Mouse (Mus musculus): Measurements from ENCODE around the gene Cabp4. TPM values are rescaled to one million over a fixed set of nuclear protein-coding genes. Genes with fewer than 3 reads are reported as not detected.

Cabp4 gene
- polyA plus RNA-seq, 1 experiment from 2014 or later, result not detected

GRCm38 (mm10) chr19:4094348-4094747 is 49.5 kb downstream of the Cabp4 start:
- Histone ChIP-seq H3K27ac (no peak overlapping the region), H3K9ac (peak overlapping the region; percentile 32; the same call in 1 of the 2 replicates), H3K4me2 (no peak overlapping the region), H3K4me3 (no peak overlapping the region), H3K36me3 (no peaks in the 10 kb centered on the region), H3K9me3 (no peaks in the 10 kb centered on the region), H3K4me1 (peaks cover 28% of the 10 kb centered on the region), H3K27me3 (peaks cover 5% of the 10 kb centered on the region)
- no peak for ATAC-seq (ENCODE audit: insufficient number of reproducible peaks, insufficient read depth, low FRiP score, low TSS enrichment, low read depth)
- 72% methylated on average over 3 of the region's 3 CpGs for WGBS

DNA sequence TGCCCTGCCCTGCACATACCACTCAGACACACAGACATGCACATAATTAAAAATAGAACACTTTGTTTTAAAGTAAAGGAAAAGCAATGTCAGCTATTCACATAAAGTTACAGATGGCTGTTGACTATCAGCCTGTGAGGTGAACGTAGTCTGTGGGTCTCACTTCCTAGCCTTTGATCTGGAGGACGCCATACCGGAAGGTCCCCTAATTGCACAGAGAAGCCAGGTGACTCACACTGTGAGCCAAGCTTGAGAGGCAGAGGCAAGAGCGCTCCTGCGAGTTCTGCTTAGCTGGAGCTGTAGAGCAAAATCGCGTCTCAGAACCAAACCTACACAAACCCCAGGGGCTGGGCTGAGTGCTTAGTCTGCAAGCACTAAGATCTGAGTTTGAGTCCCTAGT is 50.1 kb downstream of the Cabp4 start:
- H3K36me3 ChIP-seq, result no peaks in the 10 kb centered on the region
- no peak overlapping the region for H3K4me3 ChIP-seq
- H3K4me1 ChIP-seq, result peaks cover 22% of the 10 kb centered on the region
- no peaks in the 10 kb centered on the region; the same call in 1 of the 2 replicates for H3K27me3 ChIP-seq
- WGBS, result 70% methylated on average over 7 of the region's 7 CpGs
- no peak overlapping the region for H3K9ac ChIP-seq
- ATAC-seq (ENCODE audit: insufficient number of reproducible peaks, insufficient read depth, low FRiP score, low TSS enrichment, low read depth), result no peak
- H3K27ac ChIP-seq, result no peak overlapping the region
- H3K4me2 ChIP-seq, result no peak overlapping the region
- H3K9me3 ChIP-seq, result no peaks in the 10 kb centered on the region

- Histone ChIP-seq H3K4me1 (peaks cover 13% of the 10 kb centered on the region), H3K9ac (no peak overlapping the region), H3K27me3 (no peaks in the 10 kb centered on the region; the same call in 1 of the 2 replicates), H3K9me3 (no peaks in the 10 kb centered on the region), H3K36me3 (no peaks in the 10 kb centered on the region), H3K4me3 (no peak overlapping the region), H3K4me2 (no peak overlapping the region), H3K27ac (no peak overlapping the region)
- WGBS, result 88% methylated on average over 3 of the region's 3 CpGs
- no peak for ATAC-seq (ENCODE audit: insufficient number of reproducible peaks, insufficient read depth, low FRiP score, low TSS enrichment, low read depth)
Observed at GRCm38 (mm10) chr19:4092750-4093149, 51.1 kb downstream of the Cabp4 start.

DNA sequence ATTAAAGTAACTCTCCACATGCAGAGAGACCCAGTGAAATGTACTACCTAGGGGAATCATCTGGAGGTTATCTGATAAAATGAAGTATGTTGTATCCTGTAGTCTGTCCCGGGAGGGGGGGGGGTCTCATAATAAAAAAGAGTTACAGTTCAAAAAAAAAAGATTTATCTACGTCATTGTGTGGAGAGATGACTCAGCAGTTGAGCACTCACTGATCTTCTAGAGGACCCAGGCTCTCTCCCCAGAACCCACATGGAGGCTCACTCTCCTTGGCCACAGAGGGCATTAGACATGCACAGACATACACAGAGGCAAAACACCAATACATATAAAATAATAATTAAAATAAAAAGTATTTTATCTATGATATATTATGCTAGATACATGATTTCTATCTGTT is 52.5 kb downstream of the Cabp4 start:
- Histone ChIP-seq H3K4me3 (no peak overlapping the region), H3K27me3 (no peaks in the 10 kb centered on the region; the same call in 1 of the 2 replicates), H3K4me1 (peaks cover 6% of the 10 kb centered on the region), H3K36me3 (no peaks in the 10 kb centered on the region), H3K4me2 (no peak overlapping the region), H3K9me3 (no peaks in the 10 kb centered on the region), H3K9ac (no peak overlapping the region), H3K27ac (no peak overlapping the region)
- WGBS, result 59% methylated on average over 2 of the region's 2 CpGs
- ATAC-seq (ENCODE audit: insufficient number of reproducible peaks, insufficient read depth, low FRiP score, low TSS enrichment, low read depth), result no peak

DNA sequence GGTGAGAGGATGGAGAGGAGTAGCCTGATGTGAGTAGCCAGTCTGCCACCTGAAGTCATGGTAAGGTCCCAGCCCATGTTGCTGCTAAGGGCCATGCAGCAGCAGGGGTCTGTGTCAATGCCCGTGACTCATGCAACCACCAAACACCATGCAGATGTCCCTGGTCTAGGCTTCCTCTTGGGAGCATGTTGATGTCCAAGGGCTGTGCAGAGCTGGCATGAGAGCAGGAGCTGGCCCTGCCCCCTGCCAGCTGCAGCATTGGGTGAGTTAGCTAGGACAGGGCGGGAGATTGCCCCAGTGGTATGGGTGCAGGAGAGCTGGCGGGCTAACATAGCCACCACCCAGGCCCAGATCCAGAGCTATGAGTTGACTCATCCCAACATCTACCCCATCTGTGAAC is 53.4 kb downstream of the Cabp4 start:
- 88% methylated on average over 3 of the region's 3 CpGs for WGBS
- ATAC-seq (ENCODE audit: insufficient number of reproducible peaks, insufficient read depth, low FRiP score, low TSS enrichment, low read depth), result no peak
- Histone ChIP-seq H3K36me3 (no peaks in the 10 kb centered on the region), H3K9me3 (no peaks in the 10 kb centered on the region), H3K27me3 (no peaks in the 10 kb centered on the region; the same call in 1 of the 2 replicates), H3K9ac (no peak overlapping the region), H3K4me2 (no peak overlapping the region), H3K4me3 (no peak overlapping the region), H3K27ac (no peak overlapping the region), H3K4me1 (no peaks in the 10 kb centered on the region)

DNA sequence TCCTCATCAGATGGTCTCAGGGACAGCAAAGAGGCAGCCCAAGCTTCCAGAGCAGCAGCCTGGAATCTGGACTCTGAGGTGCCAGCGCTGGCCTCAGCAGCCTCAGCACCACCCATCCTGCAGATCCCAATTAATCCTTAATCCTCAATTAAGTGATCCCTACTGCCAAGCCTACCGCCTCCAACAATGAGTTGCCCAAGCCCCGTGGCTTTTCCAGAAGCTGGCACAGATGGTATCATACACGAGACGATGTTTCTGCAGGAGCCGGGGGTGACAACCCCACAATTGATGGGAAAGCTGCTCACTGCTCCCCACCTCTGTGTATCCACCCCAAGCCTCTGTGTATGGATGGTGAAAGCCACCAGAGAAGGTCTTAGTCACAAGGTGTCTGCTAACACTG is 54.7 kb downstream of the Cabp4 start:
- Histone ChIP-seq H3K4me1 (no peaks in the 10 kb centered on the region), H3K9ac (no peak overlapping the region), H3K4me3 (no peak overlapping the region), H3K27me3 (peaks cover 6% of the 10 kb centered on the region; the same call in 1 of the 2 replicates), H3K27ac (no peak overlapping the region), H3K4me2 (no peak overlapping the region), H3K36me3 (no peaks in the 10 kb centered on the region), H3K9me3 (no peaks in the 10 kb centered on the region)
- WGBS, result 76% methylated on average over 6 of the region's 6 CpGs
- no peak for ATAC-seq (ENCODE audit: insufficient number of reproducible peaks, insufficient read depth, low FRiP score, low TSS enrichment, low read depth)

DNA sequence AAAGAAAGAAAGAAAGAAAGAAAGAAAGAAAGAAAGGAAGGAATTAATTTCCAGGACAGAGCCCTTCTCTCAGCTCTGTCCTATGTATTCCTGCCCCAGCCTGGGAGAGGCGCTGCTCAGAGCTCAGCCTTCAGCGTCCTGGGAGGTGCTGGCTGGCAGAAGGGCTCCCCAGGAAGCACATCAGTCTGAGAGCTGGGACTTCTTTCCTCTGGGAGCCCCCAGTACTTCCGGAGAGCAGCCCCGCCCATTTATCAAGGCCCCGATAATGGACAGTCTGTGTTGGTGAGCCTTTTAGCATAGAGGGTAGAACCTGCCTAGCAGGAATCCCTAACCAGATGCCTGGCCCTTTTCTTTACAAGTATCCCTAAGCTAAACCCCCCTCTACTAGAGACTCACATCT is 55.7 kb downstream of the Cabp4 start:
- ATAC-seq (ENCODE audit: insufficient number of reproducible peaks, insufficient read depth, low FRiP score, low TSS enrichment, low read depth), result no peak
- 43% methylated on average over 5 of the region's 5 CpGs for WGBS
- H3K9me3 ChIP-seq, result no peaks in the 10 kb centered on the region

GRCm38 (mm10) chr19:4087090-4087489 is 56.7 kb downstream of the Cabp4 start:
- Histone ChIP-seq H3K36me3 (no peaks in the 10 kb centered on the region), H3K27me3 (peaks cover 7% of the 10 kb centered on the region; the same call in 1 of the 2 replicates), H3K4me3 (no peak overlapping the region), H3K27ac (no peak overlapping the region), H3K4me1 (0 out of 2 replicates have a peak, but pooled peaks cover 3% of the 10 kb centered on the region), H3K9me3 (no peaks in the 10 kb centered on the region), H3K4me2 (no peak overlapping the region), H3K9ac (no peak overlapping the region)
- WGBS, result 90% methylated on average over 5 of the region's 5 CpGs
- no peak for ATAC-seq (ENCODE audit: insufficient number of reproducible peaks, insufficient read depth, low FRiP score, low TSS enrichment, low read depth)

More for the DNA sequence above, 55.7 kb downstream of the Cabp4 start:
- Histone ChIP-seq H3K27me3 (peaks cover 7% of the 10 kb centered on the region; the same call in 1 of the 2 replicates), H3K4me1 (0 out of 2 replicates have a peak, but pooled peaks cover 3% of the 10 kb centered on the region), H3K27ac (no peak overlapping the region), H3K4me2 (no peak overlapping the region), H3K36me3 (no peaks in the 10 kb centered on the region), H3K9ac (no peak overlapping the region), H3K4me3 (no peak overlapping the region)

DNA sequence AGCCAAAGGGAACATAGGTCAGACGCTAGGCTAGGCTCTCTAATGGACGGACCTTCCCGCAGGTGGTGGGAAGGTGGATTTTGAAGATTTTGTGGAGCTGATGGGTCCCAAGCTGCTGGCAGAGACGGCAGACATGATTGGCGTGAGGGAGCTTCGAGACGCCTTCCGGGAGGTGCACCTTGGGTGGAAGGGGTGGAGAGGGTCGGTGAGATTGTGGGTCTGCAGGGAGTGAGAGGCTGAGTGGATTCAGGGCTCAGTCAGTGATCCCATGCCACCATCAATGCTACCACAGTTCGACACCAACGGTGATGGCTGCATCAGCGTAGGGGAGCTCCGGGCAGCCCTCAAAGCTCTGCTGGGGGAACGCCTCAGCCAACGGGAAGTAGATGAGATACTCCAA is 57.7 kb downstream of the Cabp4 start:
- Histone ChIP-seq H3K4me2 (no peak overlapping the region), H3K36me3 (no peaks in the 10 kb centered on the region), H3K27me3 (peaks cover 7% of the 10 kb centered on the region; the same call in 1 of the 2 replicates), H3K9me3 (no peaks in the 10 kb centered on the region), H3K4me3 (no peak overlapping the region), H3K9ac (no peak overlapping the region), H3K4me1 (0 out of 2 replicates have a peak, but pooled peaks cover 3% of the 10 kb centered on the region), H3K27ac (no peak overlapping the region)
- ATAC-seq (ENCODE audit: insufficient number of reproducible peaks, insufficient read depth, low FRiP score, low TSS enrichment, low read depth), result no peak
- 88% methylated on average over 15 of the region's 15 CpGs for WGBS

Other genes starting within 250 kb of the Cabp4 start
- 53.7 and 58.0 TPM in 2 replicates for gene Tcirg1, start 236.9 kb downstream of the Cabp4 start, polyA plus RNA-seq (2015; fragmentation: Nextera tagmentation; extraction: Ambion mirVana)
- gene Ndufs8, start 231.3 kb downstream of the Cabp4 start, polyA plus RNA-seq (2015; fragmentation: Nextera tagmentation; extraction: Ambion mirVana), result 258 and 278 TPM in 2 replicates
- gene Aldh3b1, start 214.2 kb downstream of the Cabp4 start, polyA plus RNA-seq (2015; fragmentation: Nextera tagmentation; extraction: Ambion mirVana), result 1.6 and 1.7 TPM in 2 replicates
- 15.8 and 16.6 TPM in 2 replicates for gene Unc93b1, start 208.8 kb downstream of the Cabp4 start, polyA plus RNA-seq (2015; fragmentation: Nextera tagmentation; extraction: Ambion mirVana)
- gene Aldh3b3, start 185.4 kb downstream of the Cabp4 start, polyA plus RNA-seq (2015; fragmentation: Nextera tagmentation; extraction: Ambion mirVana), result 0.24 TPM in 1 of 2 replicates, not detected in the other
- 7.9 and 8.2 TPM in 2 replicates for gene Aldh3b2, start 171.7 kb downstream of the Cabp4 start, polyA plus RNA-seq (2015; fragmentation: Nextera tagmentation; extraction: Ambion mirVana)
- 3.1 and 3.7 TPM in 2 replicates for gene Acy3, start 157.5 kb downstream of the Cabp4 start, polyA plus RNA-seq (2015; fragmentation: Nextera tagmentation; extraction: Ambion mirVana)
- gene Tbx10, start 151.3 kb downstream of the Cabp4 start, polyA plus RNA-seq (2015; fragmentation: Nextera tagmentation; extraction: Ambion mirVana), result not detected in 2 replicates
- 36.5 and 37.8 TPM in 2 replicates for gene Nudt8, start 143.5 kb downstream of the Cabp4 start, polyA plus RNA-seq (2015; fragmentation: Nextera tagmentation; extraction: Ambion mirVana)
- gene Gm49405, start 143.4 kb downstream of the Cabp4 start, polyA plus RNA-seq (2015; fragmentation: Nextera tagmentation; extraction: Ambion mirVana), result 5.6 and 6.5 TPM in 2 replicates
- gene Doc2g, start 140.7 kb downstream of the Cabp4 start, polyA plus RNA-seq (2015; fragmentation: Nextera tagmentation; extraction: Ambion mirVana), result 7.3 and 8.1 TPM in 2 replicates
- 178 and 206 TPM in 2 replicates for gene Ndufv1, start 131.2 kb downstream of the Cabp4 start, polyA plus RNA-seq (2015; fragmentation: Nextera tagmentation; extraction: Ambion mirVana)
- 535 and 609 TPM in 2 replicates for gene Gstp1, start 106.0 kb downstream of the Cabp4 start, polyA plus RNA-seq (2015; fragmentation: Nextera tagmentation; extraction: Ambion mirVana)
- 1.2 and 3.4 TPM in 2 replicates for gene Gstp2, start 98.0 kb downstream of the Cabp4 start, polyA plus RNA-seq (2015; fragmentation: Nextera tagmentation; extraction: Ambion mirVana)
- 0.32 and 0.41 TPM in 2 replicates for gene Gstp3, start 84.5 kb downstream of the Cabp4 start, polyA plus RNA-seq (2015; fragmentation: Nextera tagmentation; extraction: Ambion mirVana)
- gene Cabp2, start 62.5 kb downstream of the Cabp4 start, polyA plus RNA-seq (2015; fragmentation: Nextera tagmentation; extraction: Ambion mirVana), result not detected in 2 replicates
- 55.6 and 62.3 TPM in 2 replicates for gene Cdk2ap2, start 46.9 kb downstream of the Cabp4 start, polyA plus RNA-seq (2015; fragmentation: Nextera tagmentation; extraction: Ambion mirVana)
- gene Pitpnm1, start 44.0 kb downstream of the Cabp4 start, polyA plus RNA-seq (2015; fragmentation: Nextera tagmentation; extraction: Ambion mirVana), result 6.4 and 8.3 TPM in 2 replicates
- gene Aip, start 18.2 kb downstream of the Cabp4 start, polyA plus RNA-seq (2015; fragmentation: Nextera tagmentation; extraction: Ambion mirVana), result 97.6 and 107 TPM in 2 replicates
- gene Gpr152, start 4.2 kb downstream of the Cabp4 start, polyA plus RNA-seq (2015; fragmentation: Nextera tagmentation; extraction: Ambion mirVana), result not detected in 2 replicates
- gene Coro1b, start 4.6 kb upstream of the Cabp4 start, polyA plus RNA-seq (2015; fragmentation: Nextera tagmentation; extraction: Ambion mirVana), result 129 and 150 TPM in 2 replicates
- gene Ptprcap, start 9.6 kb upstream of the Cabp4 start, polyA plus RNA-seq (2015; fragmentation: Nextera tagmentation; extraction: Ambion mirVana), result 2.8 and 3.0 TPM in 2 replicates
- gene Rps6kb2, start 19.3 kb upstream of the Cabp4 start, polyA plus RNA-seq (2015; fragmentation: Nextera tagmentation; extraction: Ambion mirVana), result 65.5 and 69.6 TPM in 2 replicates
- 1.7 and 3.0 TPM in 2 replicates for gene Carns1, start 31.4 kb upstream of the Cabp4 start, polyA plus RNA-seq (2015; fragmentation: Nextera tagmentation; extraction: Ambion mirVana)
- gene Tbc1d10c, start 47.3 kb upstream of the Cabp4 start, polyA plus RNA-seq (2015; fragmentation: Nextera tagmentation; extraction: Ambion mirVana), result 1.8 and 3.1 TPM in 2 replicates
- gene Ppp1ca, start 48.0 kb upstream of the Cabp4 start, polyA plus RNA-seq (2015; fragmentation: Nextera tagmentation; extraction: Ambion mirVana), result 788 and 789 TPM in 2 replicates
- gene Rad9a, start 57.6 kb upstream of the Cabp4 start, polyA plus RNA-seq (2015; fragmentation: Nextera tagmentation; extraction: Ambion mirVana), result 34.1 and 37.3 TPM in 2 replicates
- gene Clcf1, start 70.2 kb upstream of the Cabp4 start, polyA plus RNA-seq (2015; fragmentation: Nextera tagmentation; extraction: Ambion mirVana), result 11.1 and 11.5 TPM in 2 replicates
- gene AC109138.7, start 70.3 kb upstream of the Cabp4 start, polyA plus RNA-seq (2015; fragmentation: Nextera tagmentation; extraction: Ambion mirVana), result not detected in 2 replicates
- gene Pold4, start 87.9 kb upstream of the Cabp4 start, polyA plus RNA-seq (2015; fragmentation: Nextera tagmentation; extraction: Ambion mirVana), result 21.2 and 24.9 TPM in 2 replicates
- 17.4 and 20.3 TPM in 2 replicates for gene Ssh3, start 125.1 kb upstream of the Cabp4 start, polyA plus RNA-seq (2015; fragmentation: Nextera tagmentation; extraction: Ambion mirVana)
- 12.6 and 13.5 TPM in 2 replicates for gene Ankrd13d, start 139.1 kb upstream of the Cabp4 start, polyA plus RNA-seq (2015; fragmentation: Nextera tagmentation; extraction: Ambion mirVana)
- gene Grk2, start 162.2 kb upstream of the Cabp4 start, polyA plus RNA-seq (2015; fragmentation: Nextera tagmentation; extraction: Ambion mirVana), result 17.0 and 19.6 TPM in 2 replicates

Measured in embryonic facial prominence, embryonic 13.5 days (tissue).